Mouse (Mus musculus) ES-Bruce4 (cell line): ENCODE data around the gene Ints6.

Experiments
- CTCF ChIP-seq: IDR thresholded peaks from one replicate; pipeline ENCODE4 v1.8.1; 2011; ENCODE audit warnings: low read depth, low read length
- EP300 ChIP-seq: IDR thresholded peaks from 2 replicates; pipeline ENCODE4 v1.6.1; 2011; ENCODE audit warnings: low read depth, low read length; ENCODE audit not compliant: insufficient read depth
- POLR2A ChIP-seq: IDR thresholded peaks from one replicate; pipeline ENCODE4 v1.8.1; 2011; ENCODE audit warnings: low read length; ENCODE audit not compliant: insufficient read depth

GRCm38 (mm10) chr14:62773766-62774165, 12.8 kb upstream of the Ints6 start:
- TF ChIP-seq POLR2A (no peak), CTCF (no peak), EP300 (no peak)
